8 mouse cellular contexts compared by ENCODE assay signal in genomic region chr12:8313270-8313771, GRCm38 (mm10). TPM values are rescaled to one million over a fixed set of nuclear protein-coding genes. Genes with fewer than 3 reads are reported as not detected.
DNase-seq lines count a peak whose midpoint lies in the region; ATAC-seq and TF ChIP-seq lines count a peak whose summit lies in the region.

Gene Hs1bp3, plus strand, starts transcription at chr12:8313432.

- peak within 1 kb of the TSS; percentile 73 for H3K9ac ChIP-seq in embryonic facial prominence, embryonic 11.5 days (replicated peaks; ENCODE audit: low read length)
- peak within 1 kb of the TSS; percentile 62 for H3K9ac ChIP-seq in limb, embryonic 14.5 days (ENCODE audit: low read depth, low read length, severe bottlenecking)
- peak within 1 kb of the TSS; percentile 69 for H3K9ac ChIP-seq in midbrain, embryonic 16.5 days (ENCODE audit: low read depth, low read length)

- DNase-seq in 3134 (ENCODE audit: extremely low read depth, insufficient read length, low spot score), result peak; percentile 84
- DNase-seq in adrenal gland, postnatal 14 days, result peak; percentile 96
- DNase-seq in embryonic facial prominence, embryonic 11.5 days (ENCODE audit: low spot score), result peak; percentile 92
- DNase-seq in heart, adult 18-20 months, result peak; percentile 88 to 92
- DNase-seq in kidney, adult 2 months, result peak; percentile 87
- DNase-seq in limb, embryonic 14.5 days (ENCODE audit: low spot score), result peak; percentile 84
- DNase-seq in spleen, adult 2 months (ENCODE audit: low read depth in 1 of 2, low spot score in 2 of 2), result peak; percentile 70 to 85

- peak; percentile 72 for ATAC-seq in embryonic facial prominence, embryonic 11.5 days (replicated peaks; ENCODE audit: insufficient number of reproducible peaks, low FRiP score, low TSS enrichment, low read depth)
- ATAC-seq in limb, embryonic 14.5 days (ENCODE audit: low FRiP score, low read depth), result peak; percentile 86
- ATAC-seq in midbrain, embryonic 16.5 days, result peak; percentile 89

- peak within 1 kb of the TSS; percentile 77 for H3K4me2 ChIP-seq in embryonic facial prominence, embryonic 11.5 days (ENCODE audit: low read depth, low read length)
- peak within 1 kb of the TSS; percentile 72 for H3K4me2 ChIP-seq in limb, embryonic 14.5 days (replicated peaks; ENCODE audit: low read depth, low read length, severe bottlenecking)
- peak within 1 kb of the TSS; percentile 93 for H3K4me2 ChIP-seq in midbrain, embryonic 16.5 days (ENCODE audit: low read length)

- no peaks in the 10 kb centered on the region for H3K36me3 ChIP-seq in embryonic facial prominence, embryonic 11.5 days (replicated peaks; ENCODE audit: control insufficient read depth, insufficient read depth, low read depth, low read length)
- no peaks in the 10 kb centered on the region for H3K36me3 ChIP-seq in kidney, adult 2 months (ENCODE audit: control insufficient read depth, insufficient read depth, low read length)
- peaks cover 9% of the 10 kb centered on the region for H3K36me3 ChIP-seq in limb, embryonic 14.5 days (ENCODE audit: control insufficient read depth, insufficient read depth, low read length)
- 0 out of 2 replicates have a peak, but pooled peaks cover 3% of the 10 kb centered on the region for H3K36me3 ChIP-seq in midbrain, embryonic 16.5 days (ENCODE audit: control insufficient read depth, insufficient read depth, low read length)
- H3K36me3 ChIP-seq in spleen, adult 2 months (ENCODE audit: control insufficient read depth, insufficient read depth, low read length), result no peaks in the 10 kb centered on the region

- no peaks in the 10 kb centered on the region; the same call in 1 of the 2 replicates for H3K27me3 ChIP-seq in embryonic facial prominence, embryonic 11.5 days (ENCODE audit: control insufficient read depth, insufficient read depth, low read length)
- no peaks in the 10 kb centered on the region for H3K27me3 ChIP-seq in kidney, adult 2 months (replicated peaks; ENCODE audit: control insufficient read depth, insufficient read depth, low read length)
- H3K27me3 ChIP-seq in limb, embryonic 14.5 days (ENCODE audit: control insufficient read depth, insufficient read depth, low read length), result no peaks in the 10 kb centered on the region; the same call in 1 of the 2 replicates
- H3K27me3 ChIP-seq in midbrain, embryonic 16.5 days (ENCODE audit: control insufficient read depth, insufficient read depth, low read depth, low read length), result peaks cover 4% of the 10 kb centered on the region; the same call in 1 of the 2 replicates
- H3K27me3 ChIP-seq in spleen, adult 2 months (ENCODE audit: control insufficient read depth, insufficient read depth, low read length), result no peaks in the 10 kb centered on the region

- H3K4me1 ChIP-seq in embryonic facial prominence, embryonic 11.5 days (ENCODE audit: control insufficient read depth, insufficient read depth, low read length), result peaks cover 4% of the 10 kb centered on the region; the same call in 1 of the 2 replicates
- H3K4me1 ChIP-seq in kidney, adult 2 months (ENCODE audit: control insufficient read depth, insufficient read depth, low read length), result no peaks in the 10 kb centered on the region
- H3K4me1 ChIP-seq in limb, embryonic 14.5 days (ENCODE audit: control insufficient read depth, insufficient read depth, low read length), result peaks cover 3% of the 10 kb centered on the region; the same call in 1 of the 2 replicates
- peaks cover 14% of the 10 kb centered on the region for H3K4me1 ChIP-seq in midbrain, embryonic 16.5 days (ENCODE audit: control insufficient read depth, insufficient read depth, low read length)
- H3K4me1 ChIP-seq in spleen, adult 2 months (ENCODE audit: control insufficient read depth, insufficient read depth, insufficient read length), result no peaks in the 10 kb centered on the region; the same call in 1 of the 2 replicates

- H3K4me3 ChIP-seq in embryonic facial prominence, embryonic 11.5 days (ENCODE audit: low read depth, low read length), result peak within 1 kb of the TSS; percentile 62
- peak within 1 kb of the TSS; percentile 75 for H3K4me3 ChIP-seq in kidney, adult 2 months (ENCODE audit: insufficient read depth, low read depth, low read length)
- peak within 1 kb of the TSS; percentile 60 for H3K4me3 ChIP-seq in limb, embryonic 14.5 days (replicated peaks; ENCODE audit: low read length)
- H3K4me3 ChIP-seq in midbrain, embryonic 16.5 days (ENCODE audit: low read depth, low read length), result peak within 1 kb of the TSS; percentile 53
- H3K4me3 ChIP-seq in spleen, adult 2 months (ENCODE audit: extremely low read depth, insufficient read depth, insufficient read length), result peak within 1 kb of the TSS; percentile 93

- peak; percentile 83 for TF ChIP-seq CTCF in kidney, adult 2 months (conservative IDR thresholded peaks at IDR 0.05; ENCODE audit: insufficient read depth, insufficient read length, low read depth, low read length)
- TF ChIP-seq CTCF in spleen, adult 2 months (IDR thresholded peaks at IDR 0.05; ENCODE audit: extremely low read depth, insufficient read depth, insufficient read length, insufficient replicate concordance), result peak; percentile 94

- no peaks in the 10 kb centered on the region for H3K9me3 ChIP-seq in embryonic facial prominence, embryonic 11.5 days (replicated peaks; ENCODE audit: control insufficient read depth, low read length)
- no peaks in the 10 kb centered on the region for H3K9me3 ChIP-seq in limb, embryonic 14.5 days (ENCODE audit: control insufficient read depth, low read length)
- H3K9me3 ChIP-seq in midbrain, embryonic 16.5 days (replicated peaks; ENCODE audit: control insufficient read depth, low read length, poor library complexity, severe bottlenecking), result no peaks in the 10 kb centered on the region

- no peak within 1 kb of the TSS for H3K27ac ChIP-seq in embryonic facial prominence, embryonic 11.5 days (replicated peaks; ENCODE audit: low read depth, low read length)
- H3K27ac ChIP-seq in kidney, adult 2 months (ENCODE audit: insufficient read depth, low read depth, low read length), result no peak within 1 kb of the TSS
- no peak within 1 kb of the TSS for H3K27ac ChIP-seq in limb, embryonic 14.5 days (replicated peaks; ENCODE audit: low read depth, low read length)
- H3K27ac ChIP-seq in midbrain, embryonic 16.5 days (ENCODE audit: low read length), result no peak within 1 kb of the TSS
- H3K27ac ChIP-seq in spleen, adult 2 months (ENCODE audit: insufficient read depth, low read length), result no peak within 1 kb of the TSS

- TF ChIP-seq POLR2A in kidney, adult 2 months (IDR thresholded peaks at IDR 0.05; ENCODE audit: low read depth, low read length), result no peak
- 0 out of 2 replicates have a peak, but pooled peaks have one; percentile 63 for TF ChIP-seq POLR2A in limb, embryonic 14.5 days (IDR thresholded peaks at IDR 0.05; ENCODE audit: borderline replicate concordance, extremely low read depth, insufficient read depth, insufficient read length)
- TF ChIP-seq POLR2A in spleen, adult 2 months (IDR thresholded peaks at IDR 0.05; ENCODE audit: low read depth, low read length), result no peak; the same call in 1 of the 2 replicates

- under 1% methylated on average over 38 of the region's 38 CpGs for WGBS in embryonic facial prominence, embryonic 11.5 days
- under 1% methylated on average over 38 of the region's 38 CpGs for WGBS in kidney, adult 2 months
- 0% methylated on average over 29 of the region's 38 CpGs for WGBS in limb, embryonic 14.5 days
- under 1% methylated on average over 38 of the region's 38 CpGs for WGBS in midbrain, embryonic 16.5 days
- under 1% methylated on average over 34 of the region's 38 CpGs for WGBS in spleen, adult 2 months

RNA-seq across cellular contexts. Expression of gene Hs1bp3, which starts in this region (rescaled TPM):
- total RNA-seq in adrenal gland, postnatal 14 days (2021), result 12.4 and 15.1 TPM in 2 replicates
- 9.6 and 11.7 TPM in 2 replicates for polyA plus RNA-seq in embryonic facial prominence, embryonic 11.5 days (2014; fragmentation: Nextera tagmentation; extraction: Ambion mirVana)
- total RNA-seq in heart, adult 18-20 months (2021), result 10 to 100 TPM; 13.8 to 15.6 TPM
- polyA plus RNA-seq in kidney, adult 2 months (2012; rRNA removed), result 25.3 and 27.7 TPM in 2 replicates
- 16.7 and 24.9 TPM in 2 replicates for polyA plus RNA-seq in limb, embryonic 14.5 days (2012; rRNA removed)
- polyA plus RNA-seq in limb, embryonic 14.5 days (2014; fragmentation: Nextera tagmentation; extraction: Ambion mirVana), result 12.6 and 13.6 TPM in 2 replicates
- 8.4 and 8.9 TPM in 2 replicates for polyA plus RNA-seq in midbrain, embryonic 16.5 days (2015; fragmentation: Nextera tagmentation; extraction: Ambion mirVana)
- 10.9 and 11.1 TPM in 2 replicates for polyA plus RNA-seq in spleen, adult 2 months (2012; rRNA removed)
